Comparison of ENCODE assay signal across 8 mouse cellular contexts in the genomic region with DNA sequence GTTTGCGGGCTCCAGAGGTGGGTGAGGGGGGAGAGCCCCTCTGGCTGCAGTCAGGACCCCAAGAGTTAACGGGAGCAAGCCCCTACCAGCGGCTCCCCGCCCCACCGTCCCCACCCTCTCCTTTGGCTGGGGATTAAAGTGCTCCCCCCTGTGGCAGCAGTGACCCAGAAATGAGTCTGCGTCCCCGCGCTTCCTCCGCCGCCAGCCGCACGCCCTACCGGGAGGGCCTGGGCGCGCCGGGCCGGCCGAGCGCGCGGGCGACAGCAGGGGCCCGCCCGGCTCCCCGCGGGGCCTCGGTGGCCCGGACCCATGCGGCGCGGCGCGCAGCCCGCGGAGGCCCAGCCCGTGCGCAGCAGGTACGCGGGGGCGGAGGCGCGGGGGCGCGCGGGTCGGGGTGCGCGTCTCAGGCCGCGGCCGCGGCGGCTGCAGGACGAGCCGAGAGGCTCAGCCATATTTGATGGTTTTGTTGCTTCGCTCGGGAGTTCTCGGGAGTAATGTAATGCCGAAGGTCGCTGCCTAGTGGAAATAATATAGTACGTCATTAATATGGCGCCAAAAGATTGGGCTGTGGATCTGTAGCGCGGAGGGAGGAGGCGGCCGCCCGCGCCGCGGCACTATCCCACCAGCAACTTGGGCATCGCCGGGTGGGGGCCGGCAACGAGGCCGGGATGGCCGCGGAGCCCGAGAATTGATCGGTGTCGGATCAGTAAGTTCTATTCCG. TPM values are rescaled to one million over a fixed set of nuclear protein-coding genes. Genes with fewer than 3 reads are reported as not detected.
A peak's percentile ranks its signal among the peaks of the same experiment; 100 is the strongest.
DNase-seq lines count a peak whose midpoint lies in the region; ATAC-seq and TF ChIP-seq lines count a peak whose summit lies in the region.

No protein-coding gene starts in this region.

- ATAC-seq in G1E (ENCODE audit: extremely low read depth, insufficient number of reproducible peaks, low FRiP score, poor library complexity, severe bottlenecking), result peak; percentile 31
- ATAC-seq in hematopoietic stem cell, adult 5-6 weeks (replicated peaks in 1 of 2; ENCODE audit: insufficient read depth in 1 of 2, low FRiP score in 2 of 2, low TSS enrichment in 1 of 2, low read depth in 1 of 2, poor library complexity in 2 of 2, severe bottlenecking in 2 of 2), result peak; percentile 70 to 75
- peak; percentile 77 for ATAC-seq in lung, embryonic 16.5 days (ENCODE audit: low read depth)

- WGBS in cerebellum, adult 2 months, result 1% methylated on average over 81 of the region's 81 CpGs
- WGBS in lung, embryonic 16.5 days, result under 1% methylated on average over 50 of the region's 81 CpGs

- peaks cover 38% of the 10 kb centered on the region for H3K36me3 ChIP-seq in G1E (replicated peaks)
- no peaks in the 10 kb centered on the region for H3K36me3 ChIP-seq in lung, embryonic 16.5 days (ENCODE audit: control insufficient read depth, insufficient read depth, low read length)

- H3K27me3 ChIP-seq in G1E (ENCODE audit: insufficient read depth, low read length), result no peaks in the 10 kb centered on the region
- no peaks in the 10 kb centered on the region for H3K27me3 ChIP-seq in cerebellum, adult 2 months (ENCODE audit: control insufficient read depth, insufficient read depth, low read length)
- no peaks in the 10 kb centered on the region; the same call in 1 of the 2 replicates for H3K27me3 ChIP-seq in lung, embryonic 16.5 days (ENCODE audit: control insufficient read depth, insufficient read depth, low read depth, low read length)

- DNase-seq in G1E (ENCODE audit: low spot score), result peak; percentile 80
- peak; percentile 75 to 81 for DNase-seq in cerebellum, adult 2 months
- peak; percentile 72 for DNase-seq in forelimb bud, embryonic 11.5 days (ENCODE audit: low read depth, low spot score)
- peak; percentile 40 for DNase-seq in layer of hippocampus, adult 9-10 months (ENCODE audit: low spot score)
- DNase-seq in ovary, postnatal 10 days (ENCODE audit: low spot score), result peak; percentile 57
- DNase-seq in thymus, postnatal 0 days (ENCODE audit: low spot score), result peak; percentile 74

- H3K9ac ChIP-seq in lung, embryonic 16.5 days (ENCODE audit: low read length), result peak overlapping the region; percentile 88

- H3K4me1 ChIP-seq in G1E (ENCODE audit: insufficient read depth, low read depth, low read length), result peaks cover 50% of the 10 kb centered on the region
- no peaks in the 10 kb centered on the region for H3K4me1 ChIP-seq in cerebellum, adult 2 months (ENCODE audit: control insufficient read depth, insufficient read depth, low read length)
- peaks cover 9% of the 10 kb centered on the region for H3K4me1 ChIP-seq in lung, embryonic 16.5 days (replicated peaks; ENCODE audit: control insufficient read depth, insufficient read depth, low read length)

- peak overlapping the region; percentile 79 for H3K4me3 ChIP-seq in G1E (ENCODE audit: low read depth, low read length)
- H3K4me3 ChIP-seq in cerebellum, adult 2 months (replicated peaks; ENCODE audit: insufficient read depth, low read depth, low read length), result peak overlapping the region; percentile 98
- H3K4me3 ChIP-seq in lung, embryonic 16.5 days (ENCODE audit: low read length), result peak overlapping the region; percentile 78

- peak overlapping the region; percentile 32; the same call in 1 of the 2 replicates for H3K27ac ChIP-seq in cerebellum, adult 2 months (ENCODE audit: insufficient read depth, low read length)
- H3K27ac ChIP-seq in lung, embryonic 16.5 days (ENCODE audit: low read length), result peak overlapping the region; percentile 89

- peak overlapping the region; percentile 99 for H3K4me2 ChIP-seq in lung, embryonic 16.5 days (ENCODE audit: low read depth, low read length)

- no peak; the same call in 1 of the 2 replicates for TF ChIP-seq POLR2A in cerebellum, adult 2 months (IDR thresholded peaks at IDR 0.05; ENCODE audit: borderline replicate concordance, insufficient read depth, low read length)

- no peak for TF ChIP-seq CTCF in G1E (IDR thresholded peaks at IDR 0.05; ENCODE audit: low read depth, low read length)
- TF ChIP-seq CTCF in cerebellum, adult 2 months (IDR thresholded peaks at IDR 0.05; ENCODE audit: borderline replicate concordance, insufficient read depth, low read depth, low read length), result no peak

- H3K9me3 ChIP-seq in G1E (replicated peaks), result no peaks in the 10 kb centered on the region
- no peaks in the 10 kb centered on the region for H3K9me3 ChIP-seq in lung, embryonic 16.5 days (ENCODE audit: control insufficient read depth, low read length)

RNA-seq across cellular contexts. Expression of a gene that starts 7.8 kb away (rescaled TPM):
- total RNA-seq in G1E (2014; fragmentation: Nextera tagmentation), result 129 and 146 TPM in 2 replicates
- 138 and 159 TPM in 2 replicates for total RNA-seq in G1E (2017)
- 48.2 and 63.7 TPM in 2 replicates for polyA plus RNA-seq in G1E (2012)
- polyA plus RNA-seq in cerebellum, adult 2 months (2012; rRNA removed), result 30.1 and 31.8 TPM in 2 replicates
- 40.3 and 44.8 TPM in 2 replicates for total RNA-seq in hematopoietic stem cell, adult 5-6 weeks (2017)
- 7.1 and 7.7 TPM in 2 replicates for polyA plus RNA-seq in lung, embryonic 16.5 days (2015; fragmentation: Nextera tagmentation; extraction: Ambion mirVana)
- polyA plus RNA-seq in thymus, postnatal 0 days (2015; fragmentation: Nextera tagmentation; extraction: Ambion mirVana), result 19.8 and 20.1 TPM in 2 replicates

Comparison
In these comparisons a context has a peak if more than half of its experiments do, and no peak if none do; other contexts are left out.
1. Peak in every context shown above with its lines: DNase-seq, ATAC-seq, H3K4me3 ChIP-seq and H3K27ac ChIP-seq.